Mouse (Mus musculus) MEL (cell line): Measurements from ENCODE around the gene Taf1a. TPM values are rescaled to one million over a fixed set of nuclear protein-coding genes. Genes with fewer than 3 reads are reported as not detected.

ENCODE experiments used
- DNase-seq: peaks from one replicate; pipeline ENCODE4 v3.0.0; 2011; ENCODE audit warnings: low read depth, low spot score
- H3K27ac ChIP-seq: 2 replicates; pipeline ENCODE4 v1.5.1; 2012; ENCODE audit warnings: low read depth, mild to moderate bottlenecking, control low read depth, low read length, moderate library complexity; ENCODE audit not compliant: control insufficient read depth
- H3K27me3 ChIP-seq, 2 experiments: fragments of 150-350 bp in 1 of 2; sonication (generic) in 1 of 2; 2 replicates each; pipeline ENCODE4 v1.6.1; 2012; ENCODE audit warnings: low read length in 2 of 2, mild to moderate bottlenecking in 2 of 2, improper control_type of control experiment in 1 of 2, moderate library complexity in 1 of 2; ENCODE audit not compliant: insufficient read depth in 2 of 2, control insufficient read depth in 1 of 2
- H3K36me3 ChIP-seq, 2 experiments: 2 replicates each; pipeline ENCODE4 v1.6.1; 2012 to 2014; ENCODE audit warnings: low read length in 2 of 2, improper control_type of control experiment in 1 of 2, inconsistent platforms in 1 of 2, mild to moderate bottlenecking in 1 of 2; ENCODE audit not compliant: insufficient read depth in 2 of 2, control insufficient read depth in 1 of 2
- H3K4me1 ChIP-seq, 2 experiments: fragments of 150-350 bp in 1 of 2; sonication (generic) in 1 of 2; 2 replicates each; pipeline ENCODE4 v1.6.1; 2012; ENCODE audit warnings: low read length in 2 of 2, improper control_type of control experiment in 1 of 2, mild to moderate bottlenecking in 1 of 2; ENCODE audit not compliant: insufficient read depth in 2 of 2, control insufficient read depth in 1 of 2
- H3K4me3 ChIP-seq, 2 experiments: fragments of 150-350 bp in 1 of 2; sonication (generic) in 1 of 2; 2 replicates each; pipeline ENCODE4 v1.5.1; 2012; ENCODE audit warnings: low read depth in 2 of 2, low read length in 2 of 2, mild to moderate bottlenecking in 2 of 2, moderate library complexity in 2 of 2, control low read depth in 1 of 2, improper control_type of control experiment in 1 of 2; ENCODE audit not compliant: control insufficient read depth in 1 of 2, insufficient read depth in 1 of 2
- H3K79me2 ChIP-seq: 2 replicates; pipeline ENCODE4 v1.6.1; 2012; ENCODE audit warnings: mild to moderate bottlenecking, low read length, moderate library complexity; ENCODE audit not compliant: control insufficient read depth, poor library complexity, insufficient read depth
- H3K9ac ChIP-seq: 2 replicates; pipeline ENCODE4 v1.6.1; 2012; ENCODE audit warnings: low read depth, mild to moderate bottlenecking, control low read depth, low read length, moderate library complexity; ENCODE audit not compliant: control insufficient read depth, poor library complexity, severe bottlenecking
- H3K9me3 ChIP-seq: fragments of 150-350 bp; sonication (generic); replicated peaks from 2 replicates; pipeline ENCODE4 v1.6.1; 2012; ENCODE audit warnings: mild to moderate bottlenecking, low read length, improper control_type of control experiment, moderate library complexity; ENCODE audit not compliant: insufficient read depth
- BHLHE40 ChIP-seq: IDR thresholded peaks from 2 replicates; pipeline ENCODE4 v1.6.1; 2012; ENCODE audit warnings: low read depth, mild to moderate bottlenecking, inconsistent platforms, low read length, improper control_type of control experiment, borderline replicate concordance
- CHD2 ChIP-seq: IDR thresholded peaks from 2 replicates; pipeline ENCODE4 v1.6.1; 2011; ENCODE audit warnings: low read length, improper control_type of control experiment
- CTCF ChIP-seq, 3 experiments: IDR thresholded peaks in 2 of 3; conservative IDR thresholded peaks in 1 of 3; 2 replicates each; pipeline ENCODE4 v1.5.1; 2011 to 2012; ENCODE audit warnings: low read length in 3 of 3, low read depth in 2 of 3, mild to moderate bottlenecking in 2 of 3, improper control_type of control experiment in 1 of 3, inconsistent platforms in 1 of 3, mixed read lengths in 1 of 3, moderate library complexity in 1 of 3; ENCODE audit not compliant: control insufficient read depth in 1 of 3, insufficient read depth in 1 of 3, poor library complexity in 1 of 3, severe bottlenecking in 1 of 3
- ELF1 ChIP-seq: IDR thresholded peaks from 2 replicates; pipeline ENCODE4 v1.6.1; 2014; ENCODE audit warnings: low read depth, mild to moderate bottlenecking, inconsistent platforms, low read length, improper control_type of control experiment, moderate library complexity
- JUND ChIP-seq: IDR thresholded peaks from 2 replicates; pipeline ENCODE4 v1.6.1; 2011; ENCODE audit warnings: low read depth, mild to moderate bottlenecking, improper control_type of control experiment, low read length
- KAT2A ChIP-seq: conservative IDR thresholded peaks from 2 replicates; pipeline ENCODE4 v1.6.1; 2012; ENCODE audit warnings: low read depth, low read length, improper control_type of control experiment, inconsistent platforms
- MAFK ChIP-seq: IDR thresholded peaks from 2 replicates; pipeline ENCODE4 v1.6.1; 2011; ENCODE audit warnings: low read depth, mild to moderate bottlenecking, low read length, improper control_type of control experiment, borderline replicate concordance
- MAX ChIP-seq: IDR thresholded peaks from 2 replicates; pipeline ENCODE4 v1.6.1; 2011; ENCODE audit warnings: low read length, improper control_type of control experiment
- MEF2A ChIP-seq: IDR thresholded peaks from 2 replicates; pipeline ENCODE4 v1.6.1; 2014; ENCODE audit warnings: low read depth, mild to moderate bottlenecking, inconsistent platforms, low read length, improper control_type of control experiment; ENCODE audit not compliant: poor library complexity, insufficient replicate concordance, severe bottlenecking; ENCODE audit errors: extremely low read depth
- MXI1 ChIP-seq: IDR thresholded peaks from 2 replicates; pipeline ENCODE4 v1.6.1; 2011; ENCODE audit warnings: mild to moderate bottlenecking, low read depth, low read length, improper control_type of control experiment
- MYB ChIP-seq: IDR thresholded peaks from 2 replicates; pipeline ENCODE4 v1.6.1; 2011; ENCODE audit warnings: mild to moderate bottlenecking, low read depth, low read length, improper control_type of control experiment
- MYC ChIP-seq: IDR thresholded peaks from 2 replicates; pipeline ENCODE4 v1.6.1; 2011; ENCODE audit warnings: low read depth, mild to moderate bottlenecking, low read length, improper control_type of control experiment, moderate library complexity
- POLR2A ChIP-seq, 2 experiments: IDR thresholded peaks; 2 replicates each; pipeline ENCODE4 v1.6.1; 2011 to 2012; ENCODE audit warnings: low read length in 2 of 2, mild to moderate bottlenecking in 2 of 2, control low read depth in 1 of 2, improper control_type of control experiment in 1 of 2, low read depth in 1 of 2, moderate library complexity in 1 of 2; ENCODE audit not compliant: control insufficient read depth in 1 of 2, insufficient read depth in 1 of 2, poor library complexity in 1 of 2
- POLR2AphosphoS5 ChIP-seq: IDR thresholded peaks from 2 replicates; pipeline ENCODE4 v1.6.1; 2012; ENCODE audit warnings: low read depth, borderline replicate concordance, mild to moderate bottlenecking, inconsistent platforms, low read length, moderate library complexity, mixed read lengths
- RAD21 ChIP-seq: IDR thresholded peaks from 2 replicates; pipeline ENCODE4 v1.6.1; 2011; ENCODE audit warnings: mild to moderate bottlenecking, low read depth, low read length, improper control_type of control experiment
- RCOR1 ChIP-seq: IDR thresholded peaks from 2 replicates; pipeline ENCODE4 v1.6.1; 2012; ENCODE audit warnings: low read depth, mild to moderate bottlenecking, inconsistent platforms, low read length, improper control_type of control experiment
- TBP ChIP-seq: IDR thresholded peaks from 2 replicates; pipeline ENCODE4 v1.8.0; 2011; ENCODE audit warnings: low read depth, low read length, improper control_type of control experiment
- TCF12 ChIP-seq: IDR thresholded peaks from 2 replicates; pipeline ENCODE4 v1.6.1; 2014; ENCODE audit warnings: low read depth, mild to moderate bottlenecking, inconsistent platforms, low read length, improper control_type of control experiment, moderate library complexity
- ZC3H11A ChIP-seq: IDR thresholded peaks from 2 replicates; pipeline ENCODE4 v1.6.1; 2012; ENCODE audit warnings: low read depth, mild to moderate bottlenecking, inconsistent platforms, low read length, improper control_type of control experiment
- ZKSCAN1 ChIP-seq: IDR thresholded peaks from 2 replicates; pipeline ENCODE4 v1.6.1; 2012; ENCODE audit warnings: low read depth, mild to moderate bottlenecking, inconsistent platforms, low read length, improper control_type of control experiment, moderate library complexity
- ZNF384 ChIP-seq: IDR thresholded peaks from 2 replicates; pipeline ENCODE4 v1.6.1; 2012; ENCODE audit warnings: low read depth, mild to moderate bottlenecking, inconsistent platforms, low read length, improper control_type of control experiment
- polyA plus RNA-seq, 2 experiments: library from polyadenylated mRNA; stranded (reverse) in 1 of 2; unstranded in 1 of 2; fragments of >175 nt in 1 of 2; fragments of >200 nt in 1 of 2; gene quantifications; 2 replicates each; pipeline versions ENCODE4 v1.2.1 to v1.2.4; 2012; ENCODE audit warnings: low replicate concordance in 2 of 2, low read depth in 1 of 2; ENCODE audit not compliant: insufficient read length in 2 of 2, insufficient read depth in 1 of 2, missing spikeins in 1 of 2
- total RNA-seq: library from RNA; depleted of rRNA; stranded (reverse); fragments of 300-350 nt; gene quantifications from 2 replicates; pipeline ENCODE4 v1.2.3, GENCODE M21; 2012

Gene Taf1a
- total and polyA plus RNA-seq, 3 experiments: 21.5 to 23.8 TPM; not detected in 1

GRCm38 (mm10) chr1:183403396-183403795 is 14.6 kb downstream of the Taf1a start:
- no peak overlapping the region for H3K4me3 ChIP-seq
- H3K27ac ChIP-seq: no peak overlapping the region
- H3K9me3 ChIP-seq: no peaks in the 10 kb centered on the region
- no peaks in the 10 kb centered on the region for H3K27me3 ChIP-seq
- TF ChIP-seq POLR2AphosphoS5 (no peak), TCF12 (no peak), RAD21 (no peak), MYC (no peak), ZKSCAN1 (no peak), MEF2A (no peak), ZNF384 (no peak), ELF1 (no peak)
- H3K79me2 ChIP-seq: no peaks in the 10 kb centered on the region
- H3K36me3 ChIP-seq: peaks cover 0 to 5% of the 10 kb centered on the region in 2 experiments; a peak in 1 of 4 replicates
- H3K4me1 ChIP-seq: no peaks in the 10 kb centered on the region
- no peak for DNase-seq
- no peak overlapping the region for H3K9ac ChIP-seq

GRCm38 (mm10) chr1:183414081-183414727 is 25.4 kb downstream of the Taf1a start:
- DNase-seq: no peak
- no peaks in the 10 kb centered on the region for H3K4me1 ChIP-seq
- H3K79me2 ChIP-seq: no peaks in the 10 kb centered on the region
- no peaks in the 10 kb centered on the region for H3K36me3 ChIP-seq
- H3K9ac ChIP-seq: no peak overlapping the region
- H3K27ac ChIP-seq: no peak overlapping the region
- no peaks in the 10 kb centered on the region for H3K27me3 ChIP-seq
- no peak for TF ChIP-seq CHD2
- no peak for TF ChIP-seq MXI1
- TF ChIP-seq ZNF384: no peak
- TF ChIP-seq POLR2A (IDR thresholded peaks at IDR 0.05; ENCODE audit: control insufficient read depth in 1 of 2, insufficient read depth in 1 of 2, low read depth in 1 of 2, low read length in 2 of 2, poor library complexity in 1 of 2): no peak
- TF ChIP-seq MAX: no peak
- TF ChIP-seq BHLHE40: no peak
- no peak for TF ChIP-seq KAT2A
- no peak for TF ChIP-seq MAFK
- no peak for TF ChIP-seq JUND
- no peak for TF ChIP-seq CTCF (IDR thresholded peaks at IDR 0.05 in 2 of 3, conservative IDR thresholded peaks at IDR 0.05 in 1 of 3; ENCODE audit: control insufficient read depth in 1 of 3, insufficient read depth in 1 of 3, low read depth in 2 of 3, low read length in 3 of 3, poor library complexity in 1 of 3, severe bottlenecking in 1 of 3)
- no peak for TF ChIP-seq ZKSCAN1
- no peak for TF ChIP-seq MYB
- TF ChIP-seq TBP: no peak
- no peak for TF ChIP-seq MYC
- no peak for TF ChIP-seq RCOR1
- no peak for TF ChIP-seq MEF2A
- no peak for TF ChIP-seq ZC3H11A
- TF ChIP-seq POLR2AphosphoS5: no peak
- no peak for TF ChIP-seq RAD21
- H3K4me3 ChIP-seq: no peak overlapping the region
- H3K9me3 ChIP-seq: no peaks in the 10 kb centered on the region
